Mouse (Mus musculus): ENCODE measurements around the gene Ppp1r32.

Ppp1r32 gene

DNA sequence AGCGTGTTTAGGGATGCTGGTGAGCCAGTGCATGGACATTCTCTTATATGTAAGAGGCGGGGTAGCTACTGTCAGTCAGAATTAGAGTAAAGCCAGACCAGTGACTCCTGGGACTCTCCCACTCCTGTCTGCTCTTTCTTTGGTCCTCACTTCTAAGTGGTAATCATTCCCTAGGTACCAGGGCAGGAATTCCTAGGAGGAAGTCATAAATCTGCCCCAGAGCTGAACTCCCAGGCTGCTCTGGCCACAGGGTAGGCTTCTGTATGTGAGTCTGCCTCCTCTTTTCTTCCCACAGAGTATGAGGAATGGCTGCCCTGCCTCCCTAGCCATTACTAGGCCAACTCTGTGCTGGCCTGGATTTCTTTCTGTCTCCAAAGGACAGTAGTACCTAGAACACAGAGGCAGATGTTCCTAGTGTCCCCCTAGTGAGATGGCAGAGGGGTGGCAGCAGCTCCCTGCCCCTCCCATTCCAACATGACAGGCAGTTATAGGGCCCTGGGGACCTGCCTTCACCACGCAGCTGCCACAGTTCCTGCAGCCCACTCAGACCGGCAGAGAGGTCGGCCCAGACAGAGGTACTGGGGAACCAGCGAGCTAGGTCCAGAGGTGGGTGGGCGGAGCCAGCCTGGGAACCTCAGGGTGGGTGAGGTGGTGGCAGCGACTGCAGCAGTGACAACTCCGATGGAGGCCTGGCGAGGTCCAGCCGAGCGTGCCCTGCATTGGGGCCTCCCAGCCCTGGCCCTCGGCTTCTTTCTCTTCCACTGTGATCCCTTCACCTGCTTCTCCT is 57.1 kb downstream of the Ppp1r32 start:
- in situ Hi-C loops (cut with MboI, MseI), result loop anchor here (10.0 kb wide), 1 partner anchor 1241 kb away; no protein-coding TSS in a partner anchor

DNA sequence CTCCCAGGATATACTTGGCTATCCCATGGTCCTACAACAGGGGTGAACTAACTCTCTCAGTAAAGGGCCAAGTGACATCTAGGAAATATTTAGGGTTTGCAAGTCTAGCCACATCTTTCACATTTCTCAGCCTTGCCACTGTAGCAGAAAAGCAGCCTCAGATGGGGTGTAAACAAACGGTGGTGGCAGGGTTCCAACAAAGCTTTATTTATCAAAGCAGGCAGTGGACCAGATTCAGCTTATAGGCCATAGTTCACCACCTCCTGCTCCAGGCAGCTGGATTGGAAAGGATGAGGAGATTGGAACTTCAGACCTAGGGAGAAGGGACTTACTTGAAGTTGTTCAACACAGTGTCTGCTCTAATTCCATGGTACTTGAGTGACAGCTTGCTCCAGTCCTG is 58.0 kb downstream of the Ppp1r32 start:
- in situ Hi-C loops (cut with MboI, MseI), result loop anchor here (10.0 kb wide), 1 partner anchor 1240 kb away; no protein-coding TSS in a partner anchor
